Mouse (Mus musculus): ENCODE data around the gene Lrrtm4.

DNA sequence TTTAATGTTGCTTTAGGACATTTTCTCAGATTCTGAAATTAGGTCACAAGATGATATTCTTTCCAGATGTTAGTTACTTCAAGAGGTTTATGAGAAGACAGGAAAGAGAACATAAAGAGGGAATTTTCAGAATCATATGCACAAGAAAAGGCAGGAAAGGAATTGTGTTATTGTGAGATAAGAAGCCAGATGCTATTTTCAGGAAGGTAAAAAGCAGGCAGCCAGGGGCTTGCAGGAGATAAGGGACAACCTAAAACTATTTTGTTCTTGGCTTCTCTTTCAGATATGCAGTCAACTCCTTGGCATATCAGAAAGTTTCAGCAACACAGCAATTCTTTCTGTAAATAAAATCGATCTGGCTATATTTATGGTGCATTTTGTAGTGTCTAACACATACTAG is 338.4 kb downstream of the Lrrtm4 start:
- TF ChIP-seq CTCF (IDR thresholded peaks at IDR 0.05; ENCODE audit: low read depth) (no peak), EP300 (IDR thresholded peaks at IDR 0.05; ENCODE audit: low read depth) (no peak)

All from heart, postnatal 0 days (tissue).